Mouse (Mus musculus) olfactory bulb, adult 2 months (tissue): ENCODE measurements at regions not wholly inside any gene's neighbourhood (a gene's known extent, or its start where the extent isn't known, plus 50 kb on each side); places are given as distances from the start of the nearest gene placed in this dataset.

Experiments
- CTCF ChIP-seq: fragments of 200-500 bp; IDR thresholded peaks from 2 replicates; pipeline ENCODE4 v1.5.1; 2012; ENCODE audit warnings: low read depth, mild to moderate bottlenecking, low read length, moderate library complexity; ENCODE audit not compliant: insufficient read depth
- POLR2A ChIP-seq: fragments of 200-500 bp; IDR thresholded peaks from 2 replicates; pipeline ENCODE4 v1.6.1; 2012; ENCODE audit warnings: mild to moderate bottlenecking, low read depth, low read length, moderate library complexity; ENCODE audit not compliant: insufficient read depth

DNA sequence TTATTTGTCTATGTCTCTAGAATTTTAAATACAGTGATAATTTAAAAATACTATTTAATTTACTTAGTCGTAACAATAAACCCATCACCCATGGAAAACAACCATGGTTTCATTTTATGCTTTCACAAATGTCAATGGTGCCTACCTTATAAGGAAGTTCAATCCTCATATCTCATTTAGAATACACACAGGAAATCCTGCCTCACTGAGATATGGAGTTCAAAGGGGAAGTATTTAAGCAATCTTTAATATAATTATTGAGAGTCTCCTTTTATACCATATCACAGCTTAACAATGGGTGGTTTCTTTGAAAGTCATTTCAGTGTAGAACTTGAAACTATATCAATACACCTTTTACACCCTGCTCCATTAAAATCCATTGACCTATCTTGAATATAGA is 86.0 kb upstream of the Maf start:
- TF ChIP-seq CTCF (no peak), POLR2A (no peak)
